Mouse (Mus musculus) 416B (cell line): ENCODE data around the gene 4930404N11Rik.

ENCODE experiments used
- DNase-seq: peaks from one replicate; pipeline ENCODE4 v3.0.0; 2011; ENCODE audit warnings: low read depth

4930404N11Rik gene

GRCm38 (mm10) chr10:81354738-81355477, 10.7 kb downstream of the 4930404N11Rik start:
- peak; percentile 67 for DNase-seq

DNA sequence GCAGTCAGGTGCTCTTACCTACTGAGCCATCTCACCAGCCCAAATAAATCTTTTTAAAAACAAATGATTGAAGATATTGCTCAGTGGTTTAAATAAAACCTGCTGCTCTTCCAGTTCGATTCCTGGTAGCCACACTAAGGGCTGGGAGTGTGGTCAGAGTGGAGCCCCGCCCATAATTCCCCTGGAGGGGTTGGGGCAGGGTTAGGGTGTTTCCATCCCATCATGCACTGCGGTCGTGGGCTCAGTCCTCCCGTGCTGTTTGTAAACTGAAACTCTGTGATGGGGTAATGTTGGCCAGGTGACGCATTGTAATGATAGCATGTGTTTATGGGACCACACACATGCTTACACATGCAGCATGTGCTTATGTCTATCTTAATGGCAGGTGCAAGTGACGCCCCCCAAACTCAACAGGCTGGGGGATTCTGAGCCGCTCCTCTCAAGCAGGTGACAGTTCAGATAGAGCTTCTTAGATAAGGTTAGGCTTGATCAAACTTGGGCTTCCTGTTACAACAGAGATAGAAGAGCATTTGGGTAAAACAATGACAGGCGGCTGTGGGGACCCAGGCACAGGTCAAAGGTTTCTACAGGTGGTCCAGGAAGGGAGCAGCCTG, 13.8 kb downstream of the 4930404N11Rik start:
- peak; percentile 85 for DNase-seq

GRCm38 (mm10) chr10:81350351-81351063, 15.1 kb downstream of the 4930404N11Rik start, which contains the start of gene Hmg20b:
Gene Hmg20b (minus strand): TSS chr10:81350480.
- DNase-seq: peak; percentile 99

DNA sequence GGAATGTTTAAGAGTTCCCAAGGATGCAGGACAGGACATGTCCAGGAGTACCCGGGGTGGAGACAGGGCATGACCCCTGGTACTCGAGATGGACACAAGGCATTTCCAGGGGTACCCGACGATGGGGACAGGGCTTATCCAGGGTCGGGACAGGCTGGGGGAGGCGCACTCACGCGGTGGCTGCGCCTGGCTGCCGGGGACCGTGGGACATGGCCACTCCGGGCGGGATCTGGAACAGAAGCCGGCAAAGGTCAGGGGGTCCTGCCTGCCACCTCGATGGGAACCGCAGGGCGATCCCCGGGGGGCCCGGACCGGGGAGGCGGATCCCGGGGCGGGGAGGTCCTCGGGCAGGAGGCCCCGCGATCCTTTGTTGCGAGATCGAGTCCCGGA, 15.7 kb downstream of the 4930404N11Rik start:
- DNase-seq: no peak

GRCm38 (mm10) chr10:81349146-81349545, 16.5 kb downstream of the 4930404N11Rik start:
- peak; percentile 82 for DNase-seq

DNA sequence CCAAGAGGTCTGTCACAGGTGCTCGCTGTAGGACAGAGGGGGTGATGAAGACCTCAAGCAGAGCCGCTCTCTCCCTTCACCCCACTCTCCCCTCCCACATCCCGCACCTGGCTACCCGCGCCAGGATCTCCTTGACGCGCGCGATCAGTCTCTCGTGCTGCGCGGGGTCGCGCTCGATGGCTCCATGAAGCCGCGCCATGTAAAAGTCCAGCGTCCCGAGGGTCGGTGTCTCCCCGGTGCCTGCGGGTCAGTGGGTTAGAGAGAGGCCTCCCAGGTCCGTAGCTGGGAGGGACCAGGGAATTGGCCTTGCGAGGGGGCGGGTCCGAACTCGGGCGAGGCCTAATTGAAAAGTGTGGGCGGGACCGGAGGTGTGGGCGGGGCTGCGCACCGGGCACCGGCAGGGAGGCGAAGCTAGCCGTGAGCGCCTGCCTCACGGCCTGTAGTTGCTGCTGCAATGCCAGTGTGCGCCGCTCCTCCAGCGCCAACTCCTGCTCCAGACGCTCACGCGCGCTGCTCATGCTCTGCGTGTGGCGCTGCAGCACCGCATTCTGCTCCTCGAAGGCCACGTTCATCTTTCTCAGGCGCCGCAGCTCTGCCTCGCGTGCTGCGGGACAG, 19.1 kb downstream of the 4930404N11Rik start:
- no peak for DNase-seq

GRCm38 (mm10) chr10:81345162-81345534, 20.5 kb downstream of the 4930404N11Rik start:
- no peak for DNase-seq

- DNase-seq: peak; percentile 78
Measured at GRCm38 (mm10) chr10:81344421-81345161, 21.0 kb downstream of the 4930404N11Rik start.

DNA sequence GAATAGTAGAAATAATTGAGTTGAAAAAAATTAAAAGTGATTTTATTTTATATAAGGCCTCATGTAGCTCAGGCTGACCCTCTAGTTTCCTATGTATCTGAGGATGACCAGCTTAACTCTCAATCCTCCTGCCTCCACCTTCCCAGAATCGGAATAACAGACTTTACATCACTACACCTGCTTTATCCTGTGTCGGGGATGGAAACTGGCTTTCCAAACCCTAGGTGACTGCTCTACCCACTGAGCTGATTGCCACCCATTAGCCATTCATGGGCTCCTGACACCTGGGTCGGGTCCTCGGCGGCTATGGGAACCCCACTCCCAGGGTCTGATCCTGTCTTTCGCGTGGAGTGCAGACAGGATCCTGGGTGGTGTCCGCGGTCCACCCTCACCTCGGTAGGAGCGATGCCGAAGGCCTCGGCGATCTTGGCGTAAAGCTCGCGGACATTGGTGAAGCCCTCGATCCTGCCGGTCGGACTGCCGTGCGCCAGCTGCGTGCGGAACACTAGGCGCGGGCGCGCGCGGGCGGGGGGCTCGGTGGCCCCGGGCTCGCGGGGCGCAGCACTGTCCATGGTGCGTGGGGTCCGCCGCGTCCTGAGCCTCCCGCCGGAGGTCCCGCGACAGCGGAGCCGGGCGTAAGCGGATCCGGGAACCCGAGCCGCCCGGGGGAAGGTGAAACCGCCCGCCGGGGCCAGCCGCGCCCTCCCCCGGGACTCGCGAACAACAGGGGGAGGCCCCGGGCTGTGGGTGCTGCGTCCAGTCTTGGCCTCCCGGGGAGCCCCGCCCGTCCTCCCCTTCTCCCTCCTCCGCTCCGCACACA, 22.7 kb downstream of the 4930404N11Rik start, which contains the start of gene Gipc3:
Gipc3 (minus strand) TSS at position 581 of the 820 bp plus-strand sequence.
- DNase-seq: no peak

DNA sequence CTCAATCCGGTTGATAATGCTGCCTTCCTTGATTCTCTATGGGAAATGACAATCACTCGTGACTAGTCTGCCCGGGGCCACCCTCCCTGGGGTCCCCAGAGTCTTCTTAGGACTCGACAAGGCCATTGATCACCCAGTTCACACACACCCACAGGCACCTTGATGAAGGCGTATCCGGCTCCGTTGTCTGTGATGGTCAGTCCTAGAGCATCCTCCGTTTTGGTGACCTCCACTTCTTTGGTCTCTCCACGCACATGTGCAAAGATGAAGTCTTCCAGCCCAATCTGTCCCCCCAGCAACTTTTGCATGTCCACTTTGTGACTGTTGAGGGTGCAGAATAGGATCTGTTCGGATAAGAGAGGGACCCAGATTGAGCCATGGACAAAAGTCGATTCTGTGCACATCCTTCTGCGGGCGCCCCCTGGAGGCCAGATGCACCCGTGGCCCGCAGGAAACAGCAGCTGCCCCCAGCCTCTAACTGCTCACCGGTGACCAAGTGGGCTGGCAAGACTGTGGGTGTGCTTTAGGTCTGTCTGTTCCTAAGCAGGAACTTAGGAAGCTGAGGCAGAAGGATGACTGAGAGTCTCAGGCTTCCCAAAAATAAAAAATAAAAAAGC, 24.2 kb downstream of the 4930404N11Rik start:
- peak; percentile 74 for DNase-seq

DNA sequence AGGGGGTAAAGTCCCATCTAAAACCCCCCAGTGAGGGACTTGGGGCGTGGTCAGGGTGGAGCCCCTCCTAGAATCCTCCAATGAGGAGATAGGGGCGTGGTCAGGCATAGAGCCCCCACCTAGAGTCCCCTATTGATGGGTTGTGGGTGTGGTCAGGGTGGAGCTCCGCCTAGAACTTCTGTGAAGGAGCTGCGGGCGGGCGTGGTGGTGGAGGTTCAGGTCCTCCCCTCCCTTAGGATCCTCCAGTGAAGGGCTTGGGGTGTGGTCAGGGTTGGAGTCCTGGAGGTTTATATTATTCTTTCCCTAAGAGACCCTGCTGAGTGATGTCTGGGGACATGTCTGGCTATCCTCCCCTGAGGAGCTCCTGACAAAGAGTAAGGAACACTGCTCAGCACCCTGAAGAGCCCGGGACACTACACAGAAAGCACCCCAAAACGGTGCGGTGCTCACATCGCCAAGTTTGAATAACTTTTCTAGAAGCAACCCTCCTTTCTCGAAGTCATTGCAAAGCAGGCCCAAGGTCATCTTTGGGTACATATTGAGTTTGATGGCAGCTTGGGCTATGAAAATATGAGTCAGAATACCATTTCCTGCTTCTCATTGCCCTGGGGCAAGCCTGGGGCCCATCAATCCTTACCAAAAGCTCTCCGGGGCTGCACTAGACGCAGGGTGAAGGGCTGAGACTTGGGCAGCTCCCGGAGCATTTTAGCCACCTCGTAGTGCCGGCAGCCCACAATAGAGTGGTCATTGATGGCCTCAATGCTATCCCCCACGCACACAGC, 24.9 kb downstream of the 4930404N11Rik start:
- peak; percentile 72 for DNase-seq

DNA sequence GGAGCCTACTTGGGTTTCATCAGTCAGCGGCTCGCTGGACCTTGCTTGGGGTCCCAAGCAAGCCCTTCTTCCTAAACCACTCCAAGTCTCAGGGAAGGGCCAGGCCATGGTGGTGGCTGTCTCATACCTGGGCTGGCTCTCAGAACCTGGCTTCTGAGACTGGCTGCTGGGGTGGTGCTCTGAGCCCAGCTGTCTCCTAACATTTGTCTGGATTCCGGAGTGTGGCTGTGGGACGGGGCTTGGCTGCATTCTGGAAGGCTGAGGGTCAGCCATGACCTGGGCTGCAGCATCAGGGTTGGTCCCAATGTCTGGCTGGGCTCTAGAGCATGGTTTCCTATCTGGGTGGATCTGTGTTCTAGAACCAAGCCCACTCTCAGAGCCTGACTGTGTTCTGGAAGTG, 29.1 kb downstream of the 4930404N11Rik start:
- no peak for DNase-seq

DNA sequence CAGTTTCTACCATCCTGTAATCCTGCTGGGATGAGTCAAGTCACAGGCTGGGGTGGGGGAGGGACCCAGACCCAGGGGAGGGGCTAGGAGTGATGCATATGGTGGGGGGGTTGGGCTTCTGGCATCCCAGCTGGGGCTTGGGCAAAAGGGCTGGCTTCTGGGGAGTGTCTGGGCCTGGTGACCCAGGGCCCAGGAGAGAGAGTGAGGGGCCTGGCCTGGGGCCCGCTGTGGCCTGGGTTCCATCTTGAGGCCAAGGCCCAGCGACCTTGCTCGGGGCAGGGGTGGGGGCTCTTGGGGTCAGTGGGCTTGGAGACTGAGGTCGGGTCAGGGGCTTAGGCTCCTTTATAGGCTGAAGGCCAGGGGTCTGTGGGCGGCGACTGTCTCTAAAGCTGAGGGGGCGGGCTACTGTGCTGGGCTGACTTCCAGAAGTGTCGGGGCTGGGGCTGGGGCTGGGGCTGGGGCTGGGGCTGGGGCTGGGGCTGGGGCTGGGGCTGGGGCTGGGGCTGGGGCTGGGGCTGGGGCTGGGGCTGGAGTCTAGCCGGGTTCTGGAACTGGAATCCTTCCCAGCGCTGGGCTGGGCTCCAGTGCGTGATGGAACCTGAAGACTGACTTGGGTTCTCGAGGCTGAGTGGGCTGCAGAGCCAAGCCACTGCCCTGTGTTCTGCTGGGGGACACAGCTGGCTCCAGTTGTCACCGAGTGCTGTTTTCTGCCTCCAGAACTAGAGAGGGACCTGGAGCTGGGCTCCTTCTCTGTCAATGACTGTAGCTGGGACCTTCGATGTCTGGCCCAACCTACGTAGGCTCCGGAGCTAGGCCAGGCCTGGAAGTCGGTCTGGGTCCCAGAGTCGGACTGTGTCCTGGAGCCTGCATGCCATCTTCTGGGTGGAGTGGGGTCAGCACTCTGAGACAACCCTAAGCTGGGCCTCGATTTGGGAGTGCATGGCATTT, 29.9 kb downstream of the 4930404N11Rik start:
- DNase-seq: no peak

DNA sequence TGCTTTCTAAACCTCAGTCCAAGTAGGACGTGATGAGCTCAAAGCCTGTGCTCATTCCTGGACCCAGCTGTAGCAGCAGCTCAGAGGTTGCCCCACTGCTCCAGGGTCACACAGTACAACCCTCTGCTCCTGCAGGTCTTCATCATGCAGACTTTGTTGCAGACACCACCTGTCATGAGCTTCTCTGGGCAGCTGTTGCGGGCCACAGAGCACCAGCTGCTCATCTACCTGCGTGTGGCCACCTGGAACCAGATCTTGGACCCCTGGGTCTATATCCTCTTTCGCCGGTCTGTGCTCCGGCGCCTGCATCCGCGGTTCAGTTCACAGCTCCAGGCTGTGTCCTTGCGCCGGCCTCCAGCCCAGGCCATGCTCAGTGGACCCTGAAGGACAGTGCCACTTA, 31.3 kb downstream of the 4930404N11Rik start:
- DNase-seq: no peak

DNA sequence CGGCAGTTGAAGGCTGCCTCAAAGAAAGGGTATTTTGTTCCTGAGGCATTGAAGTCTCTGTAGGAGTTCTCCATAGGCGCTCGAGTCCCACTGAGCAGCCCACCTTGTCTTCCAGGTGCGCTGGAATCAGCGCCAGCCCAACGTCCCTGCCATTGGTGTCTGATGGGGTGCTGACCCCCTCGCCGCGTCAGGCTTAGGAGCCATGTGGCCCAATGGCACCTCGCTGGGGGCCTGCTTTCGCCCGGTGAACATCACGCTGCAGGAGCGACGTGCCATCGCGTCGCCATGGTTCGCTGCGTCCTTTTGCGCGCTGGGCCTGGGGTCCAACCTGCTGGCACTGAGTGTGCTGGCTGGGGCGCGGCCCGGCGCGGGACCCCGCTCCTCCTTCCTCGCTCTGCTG, 33.3 kb downstream of the 4930404N11Rik start:
- no peak for DNase-seq

- DNase-seq: no peak
Measured at GRCm38 (mm10) chr10:81330007-81330406, 35.6 kb downstream of the 4930404N11Rik start.

DNA sequence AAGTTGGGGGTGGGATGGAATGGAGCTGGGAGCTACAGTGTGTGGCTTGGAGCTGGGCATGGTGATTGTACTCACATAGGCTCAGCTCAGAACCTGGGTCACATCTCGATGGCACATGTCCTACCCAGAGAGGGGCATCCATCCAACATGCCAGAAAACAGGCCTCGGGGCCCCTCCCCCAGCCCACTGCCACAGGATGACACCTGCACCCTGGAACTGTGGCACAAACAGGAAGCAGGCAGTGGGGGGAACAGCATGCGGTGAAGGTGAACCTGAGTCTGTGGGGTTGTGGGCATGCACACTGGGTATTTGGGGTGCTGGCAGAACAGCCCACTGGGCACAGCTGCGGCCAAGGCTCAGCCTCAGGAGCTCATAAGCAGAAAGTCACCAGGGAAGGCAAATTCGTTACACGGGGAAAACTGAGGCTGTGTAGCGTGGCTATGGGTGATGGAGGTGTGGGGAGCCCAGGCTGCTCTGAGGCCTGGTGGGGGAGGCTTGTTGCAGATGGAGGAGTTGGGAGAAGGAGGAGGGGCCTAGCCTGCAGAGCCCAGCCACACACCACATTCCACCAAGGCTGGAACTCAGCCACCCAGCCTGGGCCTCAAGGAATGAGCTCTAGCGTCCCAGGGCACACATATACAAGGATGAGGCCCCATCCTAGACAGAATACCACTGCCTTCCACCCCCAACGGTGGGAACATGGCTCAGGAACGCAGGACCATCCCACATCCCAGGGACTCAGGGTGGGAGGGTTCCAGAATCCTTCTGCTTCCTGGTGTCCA, 36.2 kb downstream of the 4930404N11Rik start:
- no peak for DNase-seq

GRCm38 (mm10) chr10:81328386-81328785, 37.2 kb downstream of the 4930404N11Rik start, which contains the start of gene Tbxa2r:
Gene Tbxa2r (plus strand): TSS chr10:81328731.
- no peak for DNase-seq
